Mouse (Mus musculus): ENCODE data around the gene Hist1h1c.
"Not testable (repeated sequence)": the region's sequence is repeated elsewhere in the genome, so short reads cannot be mapped to it uniquely, and the experiment has no call there.

The Hist1h1c gene

DNA sequence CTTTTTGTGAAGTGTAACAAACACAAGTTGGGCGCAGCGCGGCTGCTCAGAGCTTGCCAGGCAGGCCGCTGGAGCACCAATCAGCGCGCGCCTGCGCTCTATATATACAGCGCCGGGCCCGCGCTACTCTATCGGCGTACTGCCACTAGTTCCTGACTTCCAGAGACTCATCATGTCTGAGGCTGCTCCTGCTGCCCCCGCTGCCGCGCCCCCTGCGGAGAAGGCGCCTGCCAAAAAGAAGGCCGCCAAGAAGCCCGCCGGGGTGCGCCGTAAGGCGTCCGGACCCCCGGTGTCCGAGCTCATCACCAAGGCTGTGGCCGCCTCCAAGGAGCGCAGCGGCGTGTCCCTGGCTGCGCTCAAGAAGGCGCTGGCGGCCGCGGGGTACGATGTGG is at the start of gene Hist1h1c:
Gene Hist1h1c, plus strand, starts transcription at position 132 of the 392 bp plus-strand sequence.
- DNase-seq (ENCODE audit: low spot score) = peak; percentile 93

DNA sequence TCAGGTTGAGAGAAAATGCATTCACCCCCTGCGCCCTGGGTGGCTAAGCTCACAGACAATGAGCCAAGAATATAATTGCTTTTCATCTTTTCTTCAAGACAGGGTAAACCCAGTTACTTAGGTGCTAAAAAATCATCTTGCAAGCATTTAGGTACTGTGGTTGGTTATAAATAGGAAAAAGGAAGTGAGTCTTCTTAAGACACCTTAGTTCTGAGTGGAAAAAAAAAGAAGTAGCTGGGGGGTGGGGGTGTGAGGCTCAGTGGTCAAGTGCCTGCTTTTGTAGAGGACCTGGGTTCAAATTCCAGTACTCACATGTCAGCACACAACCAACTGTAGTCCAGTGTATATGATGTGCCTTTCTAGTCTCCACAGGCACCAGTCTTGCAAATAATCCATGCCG is 49.7 kb upstream of the Hist1h1c start:
- no peak for DNase-seq (ENCODE audit: low spot score)

DNA sequence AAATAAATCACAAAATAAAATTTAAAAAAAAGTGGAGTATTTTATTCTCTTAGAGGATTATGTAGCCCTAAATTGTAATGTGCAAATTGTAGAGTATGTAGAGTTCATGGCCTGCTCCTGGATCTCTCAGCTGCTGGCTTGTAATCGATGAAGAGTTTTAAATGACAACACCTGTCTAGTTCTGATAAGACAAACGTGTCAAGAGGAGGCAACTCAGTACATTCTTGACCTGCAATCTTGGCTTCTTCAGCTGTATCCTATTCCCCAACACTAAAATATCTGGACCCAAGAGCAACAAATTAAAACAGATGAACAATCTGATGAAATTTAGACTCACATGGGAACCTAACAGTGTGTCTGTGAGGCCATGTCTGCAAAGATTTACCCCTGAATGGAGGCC is 49.1 kb upstream of the Hist1h1c start:
- no peak for DNase-seq (ENCODE audit: low spot score)

DNA sequence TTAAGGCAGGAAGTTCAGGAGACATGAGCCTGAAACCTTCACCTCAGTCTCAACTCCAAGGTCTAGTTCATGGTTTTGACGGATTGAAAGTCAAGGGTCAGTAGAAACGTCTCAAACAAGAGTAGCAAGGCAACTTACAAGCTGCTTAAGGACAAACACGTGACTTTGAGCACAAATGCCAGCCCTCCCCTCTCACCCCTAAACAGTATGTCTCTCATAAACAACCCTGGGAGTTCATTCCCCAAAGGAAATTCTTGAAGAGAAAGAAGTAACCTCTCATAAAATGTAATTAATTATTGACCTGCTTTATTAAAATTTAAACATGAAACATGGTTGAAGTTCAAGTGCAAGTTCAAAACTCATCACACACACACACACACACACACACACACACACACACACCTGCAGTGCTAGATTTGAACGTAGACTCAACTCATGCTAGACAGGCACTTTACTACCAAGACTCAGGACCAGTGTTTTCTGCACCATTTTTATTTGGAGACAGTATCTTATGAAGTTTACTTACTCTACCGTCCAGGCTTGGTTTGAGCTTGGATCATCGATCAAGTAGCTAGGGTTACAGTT is 44.7 kb upstream of the Hist1h1c start:
- peak; percentile 40 for DNase-seq (ENCODE audit: low spot score)

DNA sequence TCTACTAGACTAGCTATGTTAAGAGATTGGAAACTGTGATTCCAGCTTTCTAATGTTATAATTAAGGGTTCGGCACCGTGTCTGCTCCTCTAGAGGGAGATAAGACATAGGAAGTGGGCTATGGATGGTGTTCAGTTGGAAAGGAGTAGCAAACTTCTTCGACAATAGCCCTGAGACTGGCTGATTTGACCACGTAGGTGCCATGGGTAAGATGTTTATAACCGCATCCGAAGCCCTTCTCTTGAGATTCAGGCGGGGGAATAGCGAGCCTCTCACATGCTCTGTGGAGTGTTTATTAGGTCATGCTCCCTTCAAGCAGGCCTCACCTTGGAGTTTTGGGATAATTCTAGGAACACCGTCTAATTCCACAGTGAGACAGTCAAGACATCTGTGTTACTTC is 43.7 kb upstream of the Hist1h1c start:
- no peak for DNase-seq (ENCODE audit: low spot score)

DNA sequence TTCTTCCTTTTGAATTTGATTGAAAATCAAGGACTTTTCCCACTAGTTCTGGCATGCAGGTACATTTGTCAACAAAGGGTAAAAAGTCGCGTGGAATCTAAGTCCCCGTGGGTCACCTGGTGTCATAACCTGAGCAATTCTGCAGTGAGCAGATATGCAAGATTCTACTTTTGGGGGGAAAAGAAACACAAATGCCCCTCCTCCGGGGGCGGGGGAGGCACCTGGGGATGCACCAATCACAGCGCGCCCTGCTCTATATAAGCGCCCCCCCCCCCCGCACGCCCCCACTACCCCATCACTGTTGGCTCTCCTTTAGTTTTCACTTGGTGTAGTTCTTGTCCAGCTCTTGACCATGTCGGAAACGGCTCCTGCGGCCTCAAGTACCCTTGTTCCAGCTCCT is 43.1 kb upstream of the Hist1h1c start, which contains the start of gene Hist1h1t:
Gene Hist1h1t, plus strand, starts transcription at position 301 of the 400 bp plus-strand sequence.
- no peak for DNase-seq (ENCODE audit: low spot score)

DNA sequence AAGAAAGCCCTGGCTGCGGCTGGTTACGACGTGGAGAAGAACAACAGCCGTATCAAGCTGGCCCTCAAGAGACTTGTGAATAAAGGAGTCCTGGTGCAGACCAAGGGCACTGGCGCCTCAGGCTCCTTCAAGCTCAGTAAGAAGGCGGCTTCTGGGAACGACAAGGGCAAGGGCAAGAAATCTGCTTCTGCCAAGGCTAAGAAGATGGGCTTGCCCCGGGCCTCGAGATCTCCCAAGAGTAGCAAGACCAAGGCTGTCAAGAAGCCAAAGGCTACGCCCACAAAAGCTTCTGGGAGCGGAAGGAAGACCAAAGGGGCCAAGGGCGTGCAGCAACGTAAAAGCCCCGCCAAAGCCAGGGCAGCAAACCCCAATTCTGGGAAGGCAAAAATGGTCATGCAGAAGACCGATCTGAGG is 42.5 kb upstream of the Hist1h1c start:
- DNase-seq (ENCODE audit: low spot score) = no peak

DNA sequence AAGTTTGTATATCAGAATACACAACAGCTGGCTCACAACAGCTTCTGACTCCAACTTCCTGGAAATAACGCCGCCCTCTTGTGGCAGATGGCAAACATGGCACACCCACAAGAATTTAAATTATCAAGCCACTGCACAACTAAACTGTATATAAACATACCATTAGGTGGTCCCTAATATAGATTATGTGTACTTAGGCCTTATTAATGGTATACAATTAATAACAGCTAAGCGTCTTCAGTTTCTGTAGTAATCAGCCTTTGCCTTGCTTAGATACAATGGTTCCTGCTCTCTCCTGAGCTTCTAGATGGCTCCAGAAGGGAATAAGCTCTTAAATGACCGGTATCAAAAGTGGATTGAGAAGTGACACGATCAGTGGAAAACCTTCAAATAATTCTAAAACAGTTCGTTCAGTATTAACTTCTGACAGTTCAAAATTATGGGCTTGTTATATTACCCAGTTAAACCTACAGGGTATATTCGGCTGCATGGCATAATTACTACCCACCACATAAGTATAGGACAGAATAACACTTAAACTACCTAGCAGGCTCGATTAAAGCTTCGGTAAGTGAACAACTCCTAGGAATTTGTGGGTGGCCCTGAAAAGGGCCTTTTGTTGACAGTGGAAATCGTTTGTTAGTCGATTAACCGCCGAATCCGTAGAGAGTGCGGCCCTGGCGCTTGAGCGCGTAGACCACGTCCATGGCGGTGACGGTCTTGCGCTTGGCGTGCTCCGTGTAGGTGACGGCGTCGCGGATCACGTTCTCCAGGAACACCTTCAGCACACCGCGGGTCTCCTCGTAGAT is 40.9 kb upstream of the Hist1h1c start:
- DNase-seq (ENCODE audit: low spot score) = peak; percentile 86

DNA sequence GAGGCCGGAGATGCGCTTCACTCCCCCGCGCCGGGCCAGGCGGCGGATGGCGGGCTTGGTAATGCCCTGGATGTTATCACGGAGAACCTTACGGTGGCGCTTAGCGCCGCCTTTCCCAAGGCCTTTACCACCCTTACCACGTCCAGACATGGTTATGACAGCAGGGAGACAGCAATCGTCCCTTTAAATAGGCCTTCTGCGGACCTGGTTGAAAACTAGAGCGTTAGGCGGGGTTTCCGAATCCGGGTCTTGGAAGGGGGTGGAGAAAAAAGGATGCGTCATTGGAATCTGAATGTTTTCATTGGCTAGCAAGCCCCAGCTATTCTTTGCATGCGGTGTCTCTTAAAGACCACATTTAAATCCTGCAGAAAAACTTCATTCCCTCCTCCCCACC is 40.3 kb upstream of the Hist1h1c start, which contains the start of gene Hist1h4c:
Gene Hist1h4c, minus strand, starts transcription at position 155 of the 394 bp plus-strand sequence.
- DNase-seq (ENCODE audit: low spot score) = peak; percentile 100

DNA sequence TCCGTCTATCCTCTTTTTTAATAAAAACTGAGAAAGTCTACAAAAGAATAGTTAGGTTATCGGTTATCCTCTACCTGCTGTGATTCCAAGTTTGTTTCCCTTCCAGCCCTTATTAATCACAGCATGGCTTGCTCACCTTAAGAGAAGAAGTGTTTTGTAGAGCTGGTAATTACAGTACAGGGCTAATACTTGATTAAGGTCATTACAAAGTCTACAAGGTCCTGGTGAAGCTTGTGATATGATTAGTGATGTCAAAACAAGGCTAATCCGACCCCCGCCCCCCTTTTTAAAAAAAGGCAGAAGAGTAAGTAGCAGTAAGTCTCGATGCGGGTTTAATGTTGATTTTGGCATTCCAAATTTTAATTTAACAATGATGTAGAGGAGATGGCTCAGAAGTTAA is 39.6 kb upstream of the Hist1h1c start:
- no peak for DNase-seq (ENCODE audit: low spot score)

DNA sequence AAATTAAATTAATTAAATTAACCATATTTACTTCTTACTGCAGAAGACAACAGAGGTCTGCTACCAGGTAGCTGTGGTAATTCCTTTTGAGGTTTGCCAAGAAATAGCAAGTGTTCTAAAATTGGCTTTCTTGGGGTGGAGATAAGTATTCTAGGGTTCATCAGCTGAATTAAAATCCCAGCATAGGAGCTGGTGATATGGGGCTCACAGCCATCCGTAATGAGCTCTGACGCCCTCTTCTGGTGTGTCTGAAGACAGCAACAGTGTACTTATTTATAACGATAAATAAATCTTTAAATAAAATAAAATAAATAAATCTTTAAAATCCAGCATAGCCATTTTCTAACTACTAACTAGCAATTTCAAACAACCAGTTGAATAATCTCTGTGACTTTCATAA is 38.8 kb upstream of the Hist1h1c start:
- no peak for DNase-seq (ENCODE audit: low spot score)

DNA sequence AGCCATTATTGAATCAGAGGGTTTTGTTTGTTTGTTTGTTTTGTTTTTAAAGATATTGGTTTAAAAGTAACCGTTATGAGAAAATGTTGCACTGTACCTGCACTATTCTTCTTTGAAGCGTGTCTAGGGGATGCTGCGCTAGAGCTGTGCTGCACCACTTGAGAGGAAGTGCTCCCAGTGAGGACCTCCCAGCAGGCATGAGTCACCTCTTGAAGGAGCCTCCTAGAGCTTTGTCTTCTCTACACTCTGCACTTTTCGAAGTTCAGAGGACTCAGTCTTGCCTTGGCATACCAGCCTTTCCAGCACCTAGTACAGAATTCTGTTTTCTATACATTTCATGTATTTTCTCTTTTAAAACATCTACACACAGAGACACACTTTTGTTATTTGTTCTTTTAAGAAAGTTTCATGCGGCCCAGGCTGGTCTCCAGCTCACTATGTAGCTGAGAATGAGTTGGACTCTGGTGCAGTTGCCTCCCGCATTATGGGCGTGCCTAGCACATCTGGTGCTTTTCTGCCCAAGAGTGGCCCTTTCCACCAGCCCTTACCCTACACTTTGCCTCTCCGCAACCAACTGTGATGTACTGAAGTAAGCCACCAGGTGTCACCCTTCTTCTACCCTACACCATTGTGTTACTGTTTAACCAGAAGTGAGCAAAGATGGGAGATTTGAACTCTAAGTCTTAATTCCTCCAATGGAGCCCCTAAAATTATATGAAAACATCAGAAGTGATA is 37.7 kb upstream of the Hist1h1c start:
- DNase-seq (ENCODE audit: low spot score) = peak; percentile 86

DNA sequence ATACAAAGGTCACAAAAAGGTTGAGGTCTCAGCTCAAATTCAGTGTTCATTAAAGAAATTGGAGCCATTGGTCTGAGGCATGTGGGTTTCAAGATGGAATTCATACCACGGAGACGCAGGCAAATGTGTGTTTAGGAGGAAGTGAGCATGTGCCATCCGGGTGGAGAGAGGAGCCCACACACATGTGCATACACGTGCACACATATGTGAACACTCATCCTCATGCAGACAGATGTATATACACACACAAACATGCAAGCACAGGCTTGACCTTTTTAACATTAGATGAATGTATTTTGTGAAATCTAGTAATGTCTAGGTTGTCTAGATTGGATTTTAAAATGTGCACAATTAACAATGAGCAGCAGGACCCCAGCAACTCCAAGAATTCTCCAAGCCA is 36.4 kb upstream of the Hist1h1c start:
- no peak for DNase-seq (ENCODE audit: low spot score)

DNA sequence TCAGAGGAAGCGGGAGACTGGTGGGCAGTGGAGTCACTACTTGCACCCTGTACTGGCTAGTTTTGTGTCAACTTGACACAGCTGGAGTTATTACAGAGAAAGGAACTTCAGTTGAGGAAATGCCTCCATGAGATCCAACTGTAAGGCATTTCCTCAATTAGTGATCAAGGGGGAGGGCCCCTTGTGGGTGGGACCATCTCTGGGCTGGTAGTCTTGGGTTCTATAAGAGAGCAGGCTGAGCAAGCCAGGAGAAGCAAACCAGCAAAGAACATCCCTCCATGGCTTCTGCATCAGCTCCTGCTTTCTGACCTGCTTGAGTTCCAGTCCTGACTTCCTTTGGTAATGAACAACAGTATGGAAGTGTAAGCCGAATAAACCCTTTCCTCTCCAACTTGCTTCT is 35.8 kb upstream of the Hist1h1c start:
- not testable (repeated sequence) for DNase-seq (ENCODE audit: low spot score)

DNA sequence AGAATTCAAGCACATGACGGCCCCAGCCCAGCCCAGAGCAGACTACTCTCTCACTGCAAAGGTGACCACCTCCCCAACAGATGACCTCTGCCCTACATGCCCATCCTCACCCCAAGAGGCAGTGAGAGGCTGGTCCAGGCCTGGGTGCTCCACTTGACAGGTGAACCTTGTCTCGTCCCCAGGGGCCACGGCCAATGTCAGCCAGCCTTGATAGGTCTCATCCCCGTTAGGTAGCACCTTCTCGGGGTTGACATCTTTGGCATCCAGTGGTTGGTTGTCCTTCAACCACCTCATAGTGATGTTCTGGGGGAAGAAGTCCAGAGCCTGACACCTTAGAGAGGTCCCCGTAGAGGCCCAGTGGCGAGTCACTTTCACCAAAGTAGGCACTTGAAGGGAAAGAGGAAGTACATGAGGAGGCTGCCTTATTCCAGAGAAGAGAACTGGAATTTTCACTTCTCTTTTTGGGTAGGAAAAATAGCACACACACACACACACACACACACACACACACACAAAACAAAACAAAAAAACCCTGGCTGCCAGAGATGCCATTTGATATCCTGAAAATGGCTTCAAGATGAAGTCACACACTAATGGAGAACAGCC is 32.8 kb upstream of the Hist1h1c start:
- DNase-seq (ENCODE audit: low spot score) = no peak

DNA sequence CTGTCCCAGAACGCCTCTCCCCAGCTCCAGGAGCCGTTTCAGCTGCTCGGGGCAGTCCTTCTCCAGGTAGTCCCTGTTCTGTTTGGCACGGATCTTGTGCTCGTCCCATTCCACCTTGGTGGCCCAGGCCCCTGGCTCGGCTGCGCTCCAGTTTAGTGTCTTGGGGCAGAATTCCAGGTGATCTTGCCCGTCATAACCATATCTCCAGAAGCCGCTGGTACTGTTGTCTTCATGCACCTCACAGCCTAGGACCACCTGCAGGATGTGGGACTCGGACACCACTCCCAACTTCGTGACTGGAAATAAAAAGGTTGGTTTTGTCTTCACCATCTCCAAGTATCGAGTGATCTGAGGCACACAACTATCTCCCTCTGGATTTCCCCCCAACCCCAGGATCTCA is 31.8 kb upstream of the Hist1h1c start:
- no peak for DNase-seq (ENCODE audit: low spot score)

DNA sequence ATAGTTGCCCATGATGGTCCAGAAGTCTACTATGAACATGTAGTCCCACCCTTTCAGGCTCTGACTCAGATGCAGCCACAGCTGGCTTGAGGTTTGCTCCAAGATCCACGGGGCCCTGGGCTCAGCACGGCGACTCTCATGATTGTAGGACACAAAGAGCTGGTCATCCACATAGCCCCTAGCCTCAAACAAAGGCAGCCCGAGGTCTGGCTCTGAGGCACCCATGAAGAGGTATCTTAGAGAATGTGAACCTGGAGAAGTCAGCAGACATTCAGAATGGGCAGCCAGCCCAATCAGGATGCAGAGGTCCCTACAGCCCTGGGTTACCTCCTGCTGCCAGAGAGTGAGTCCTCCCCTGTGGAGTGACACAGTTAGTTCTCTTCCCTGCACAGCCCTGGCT is 30.6 kb upstream of the Hist1h1c start:
- DNase-seq (ENCODE audit: low spot score) = no peak

DNA sequence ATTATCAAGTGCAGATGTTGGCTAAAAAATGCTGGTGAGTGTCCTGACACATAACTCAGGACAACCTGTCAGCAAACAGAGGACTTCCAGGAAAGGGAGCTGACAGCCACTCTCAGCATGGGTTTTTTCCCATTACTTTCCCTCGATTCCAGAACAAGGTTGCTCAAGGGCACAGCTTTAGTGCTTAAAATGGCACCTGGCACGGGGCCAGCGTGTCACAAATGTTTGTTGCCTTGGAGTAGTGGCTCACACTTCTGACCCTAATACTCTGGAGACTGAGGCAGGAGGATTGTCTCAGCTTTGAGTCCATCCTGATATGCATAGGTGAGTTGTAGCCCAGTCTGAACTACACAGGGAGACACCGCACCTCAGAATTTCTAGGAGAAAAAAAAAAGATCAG is 30.0 kb upstream of the Hist1h1c start:
- no peak for DNase-seq (ENCODE audit: low spot score)

DNA sequence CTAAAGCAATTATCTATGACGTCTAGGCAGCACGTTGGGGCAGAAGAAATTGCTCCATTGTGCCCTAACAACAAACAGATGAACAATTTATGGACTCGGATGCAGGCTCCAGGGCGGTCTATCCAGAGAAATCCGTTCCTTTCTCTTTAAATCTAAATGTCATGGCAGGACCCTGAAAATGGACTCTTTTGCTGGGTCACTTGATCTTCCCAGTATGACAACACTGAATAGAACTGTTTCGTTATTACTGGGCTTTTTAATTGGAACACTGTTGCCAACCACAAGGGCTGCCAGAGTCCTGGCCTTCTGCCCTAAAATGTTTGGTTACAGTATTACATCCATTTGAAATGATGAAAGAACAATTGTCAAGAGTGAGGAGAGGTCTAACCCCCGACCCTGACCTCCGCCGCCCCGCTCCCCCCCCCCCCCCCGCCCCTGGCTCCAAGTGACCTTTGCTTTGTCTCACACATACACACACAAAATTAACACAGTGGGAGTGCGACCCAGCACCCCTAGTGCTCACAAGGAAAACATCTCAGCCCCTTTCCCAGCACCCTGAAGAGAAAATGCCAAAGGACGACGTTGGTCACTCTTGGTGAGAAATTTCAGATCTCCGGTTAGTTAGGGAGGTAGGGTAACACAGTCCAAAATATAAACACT is 28.8 kb upstream of the Hist1h1c start:
- DNase-seq (ENCODE audit: low spot score) = peak; percentile 57

DNA sequence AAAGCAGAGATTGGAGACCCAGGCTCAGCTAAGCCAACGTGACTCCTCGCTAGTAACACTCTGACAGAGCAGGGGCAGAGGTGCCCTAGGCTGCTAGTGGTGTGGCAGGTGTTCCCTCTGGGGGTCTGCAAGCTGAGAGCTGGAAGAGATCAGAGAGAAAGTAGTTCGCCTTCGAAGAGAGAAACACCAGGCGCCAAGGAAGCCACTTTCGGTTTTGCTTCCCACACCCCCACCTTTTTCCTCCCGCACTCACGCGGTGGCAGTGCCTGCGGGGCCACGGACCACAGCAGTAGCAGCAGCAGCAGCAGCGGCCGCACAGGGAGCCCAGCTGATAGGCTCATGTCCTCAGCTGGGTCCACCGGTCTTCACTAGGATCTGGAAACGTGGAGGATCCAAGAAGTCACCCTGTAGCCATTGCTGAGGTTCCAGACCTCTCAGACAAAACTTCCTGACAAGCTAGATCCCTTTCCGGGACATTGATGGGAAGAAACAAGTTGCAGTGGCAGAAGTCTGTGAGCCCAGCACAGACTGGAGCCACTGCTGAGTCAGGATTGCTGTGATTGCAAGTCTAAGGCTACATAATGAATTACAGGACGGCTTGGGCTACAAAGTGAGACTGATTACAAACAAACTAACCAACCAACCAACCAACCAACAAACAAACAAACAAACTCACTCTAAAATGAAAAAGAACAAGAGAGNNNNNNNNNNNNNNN is 28.1 kb upstream of the Hist1h1c start, which contains the start of gene Hfe:
Gene Hfe, minus strand, starts transcription at position 481 of the 716 bp plus-strand sequence.
- no peak for DNase-seq (ENCODE audit: low spot score)
